Mouse (Mus musculus): ENCODE measurements around the gene Slc39a10. TPM values are rescaled to one million over a fixed set of nuclear protein-coding genes. Genes with fewer than 3 reads are reported as not detected.

Gene Slc39a10
- 64.3 and 110 TPM in 2 replicates for polyA plus RNA-seq (2021; fragmentation: Nextera tagmentation)
- long read RNA-seq, experiment 1, full-length matches to known transcripts = 212 of 346 reads
- long read RNA-seq, experiment 1, partial matches to known transcripts = 68 of 346 reads
- long read RNA-seq, experiment 1, other reads (novel, unspliced or antisense) = 66 of 346 reads
- long read RNA-seq, experiment 2, full-length matches to known transcripts = 32 of 172 reads
- long read RNA-seq, experiment 2, partial matches to known transcripts = 82 of 172 reads
- long read RNA-seq, experiment 2, other reads (novel, unspliced or antisense) = 58 of 172 reads

DNA sequence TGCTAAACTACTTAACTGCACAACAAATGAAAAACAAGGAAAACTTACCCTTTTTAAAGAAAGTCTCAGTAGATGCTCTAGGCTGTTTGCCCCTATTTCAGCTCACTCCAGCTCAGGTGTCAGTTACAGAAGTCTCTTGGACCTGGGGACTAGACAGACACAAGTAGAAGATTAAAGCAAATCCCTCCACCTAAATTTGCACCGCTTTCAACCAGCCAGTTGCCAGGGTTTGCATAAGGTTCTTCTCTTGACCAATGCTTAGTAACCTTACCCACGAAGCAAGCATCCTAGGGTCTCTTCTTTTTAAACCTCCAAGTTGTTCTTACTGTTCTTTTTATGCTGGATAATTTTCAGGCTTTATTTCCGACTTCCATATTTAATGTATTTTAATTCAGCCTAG lies at the start of gene Slc39a10:
Slc39a10 (minus strand) TSS at position 101 of the 400 bp plus-strand sequence.

